Mouse (Mus musculus) stomach, embryonic 16.5 days (tissue): Measurements from ENCODE around the gene Tex46. TPM values are rescaled to one million over a fixed set of nuclear protein-coding genes. Genes with fewer than 3 reads are reported as not detected.

Experiments used
- ATAC-seq: fragments of 200-750 bp; cut with Nextera tagmentation; 2 replicates; pipeline ENCODE4 v1.8.0; 2017; ENCODE audit warnings: moderate number of reproducible peaks, moderate TSS enrichment; ENCODE audit not compliant: insufficient read depth, low FRiP score
- H3K27ac ChIP-seq: fragments of 300-500 bp; sonication (generic); 2 replicates; pipeline ENCODE4 v1.5.1; 2014; ENCODE audit warnings: low read length
- H3K27me3 ChIP-seq: fragments of 300-500 bp; sonication (generic); 2 replicates; pipeline ENCODE4 v1.6.1; 2014; ENCODE audit warnings: low read length, control low read depth, mixed read lengths; ENCODE audit not compliant: control insufficient read depth, insufficient read depth
- H3K36me3 ChIP-seq: fragments of 300-500 bp; sonication (generic); 2 replicates; pipeline ENCODE4 v1.6.1; 2014; ENCODE audit warnings: low read length; ENCODE audit not compliant: control insufficient read depth, insufficient read depth
- H3K4me1 ChIP-seq: fragments of 300-500 bp; sonication (generic); 2 replicates; pipeline ENCODE4 v1.6.1; 2014; ENCODE audit warnings: low read length, control low read depth, mixed read lengths; ENCODE audit not compliant: control insufficient read depth, insufficient read depth
- H3K4me2 ChIP-seq: fragments of 300-500 bp; sonication (generic); 2 replicates; pipeline ENCODE4 v1.6.1; 2014; ENCODE audit warnings: low read depth, low read length, mixed read lengths
- H3K4me3 ChIP-seq: fragments of 300-500 bp; sonication (generic); replicated peaks from 2 replicates; pipeline ENCODE4 v1.5.1; 2014; ENCODE audit warnings: mild to moderate bottlenecking, low read length
- H3K9ac ChIP-seq: fragments of 300-500 bp; sonication (generic); 2 replicates; pipeline ENCODE4 v1.6.1; 2014; ENCODE audit warnings: low read length
- H3K9me3 ChIP-seq: fragments of 300-500 bp; sonication (generic); replicated peaks from 2 replicates; pipeline ENCODE4 v1.6.1; 2016; ENCODE audit warnings: low read length, control low read depth; ENCODE audit not compliant: control insufficient read depth
- WGBS: fragments of 180-500 bp; shearing (Covaris S2); extraction: QIAGEN DNeasy Blood & Tissue Kit; methylation state at CpG from one replicate; pipeline ENCODE4 v1.1.7; 2014; 5-methylcytosine and 5-hydroxymethylcytosine counted together
- polyA plus RNA-seq: library from polyadenylated mRNA; unstranded; fragments of >200 nt; fragmentation: Nextera tagmentation; extraction: Ambion mirVana; gene quantifications from 2 replicates; pipeline ENCODE4 v1.2.1, GENCODE M21; 2015

Gene Tex46
- polyA plus RNA-seq: not detected in 2 replicates

- no peak within 1 kb of the TSS for H3K4me2 ChIP-seq
- ATAC-seq: peak; percentile 72; the same call in 1 of the 2 replicates
- no peaks in the 10 kb centered on the region for H3K9me3 ChIP-seq
- H3K27ac ChIP-seq: no peak within 1 kb of the TSS
- H3K4me3 ChIP-seq: no peak within 1 kb of the TSS
- WGBS: 45% methylated on average over 4 of the region's 4 CpGs
- H3K9ac ChIP-seq: no peak within 1 kb of the TSS
- H3K4me1 ChIP-seq: no peaks in the 10 kb centered on the region
- H3K27me3 ChIP-seq: no peaks in the 10 kb centered on the region
- H3K36me3 ChIP-seq: no peaks in the 10 kb centered on the region
Observed at GRCm38 (mm10) chr4:136610387-136610856, at the start of gene Tex46. Gene Tex46, plus strand, starts transcription at chr4:136610437.

DNA sequence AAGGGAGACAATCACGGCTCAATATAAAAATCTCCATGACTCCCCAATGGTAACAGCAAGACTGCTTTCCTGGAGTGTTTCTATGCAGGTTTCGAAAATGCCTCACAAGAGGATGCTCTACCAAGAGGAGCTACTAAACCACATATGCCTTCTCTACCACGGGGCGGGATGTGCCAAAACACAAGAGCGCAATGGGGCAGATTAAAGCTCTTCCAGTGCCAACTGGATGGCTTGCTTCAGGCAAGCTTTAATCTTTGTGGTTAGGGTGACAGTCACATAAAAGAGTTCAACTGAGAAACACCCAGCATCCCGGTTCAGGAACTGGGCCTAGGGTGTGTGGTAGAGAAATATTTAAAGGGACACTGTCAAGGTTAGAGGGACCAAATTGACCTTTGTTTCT is 47.5 kb upstream of the Tex46 start:
- no peak overlapping the region for H3K4me2 ChIP-seq
- peaks cover 27% of the 10 kb centered on the region for H3K36me3 ChIP-seq
- 84% methylated on average over 6 of the region's 6 CpGs for WGBS
- peaks cover 3% of the 10 kb centered on the region; the same call in 1 of the 2 replicates for H3K4me1 ChIP-seq
- no peaks in the 10 kb centered on the region for H3K27me3 ChIP-seq
- H3K4me3 ChIP-seq: no peak overlapping the region
- H3K9me3 ChIP-seq: no peaks in the 10 kb centered on the region
- no peak for ATAC-seq
- no peak overlapping the region for H3K9ac ChIP-seq
- H3K27ac ChIP-seq: no peak overlapping the region

GRCm38 (mm10) chr4:136568629-136569028 is 41.6 kb upstream of the Tex46 start:
- Histone ChIP-seq H3K4me1 (no peaks in the 10 kb centered on the region), H3K4me2 (no peak overlapping the region), H3K4me3 (no peak overlapping the region), H3K27ac (no peak overlapping the region), H3K9ac (no peak overlapping the region), H3K36me3 (peaks cover 5% of the 10 kb centered on the region), H3K27me3 (no peaks in the 10 kb centered on the region), H3K9me3 (no peaks in the 10 kb centered on the region)
- ATAC-seq: no peak
- 82% methylated on average over 3 of the region's 3 CpGs for WGBS

DNA sequence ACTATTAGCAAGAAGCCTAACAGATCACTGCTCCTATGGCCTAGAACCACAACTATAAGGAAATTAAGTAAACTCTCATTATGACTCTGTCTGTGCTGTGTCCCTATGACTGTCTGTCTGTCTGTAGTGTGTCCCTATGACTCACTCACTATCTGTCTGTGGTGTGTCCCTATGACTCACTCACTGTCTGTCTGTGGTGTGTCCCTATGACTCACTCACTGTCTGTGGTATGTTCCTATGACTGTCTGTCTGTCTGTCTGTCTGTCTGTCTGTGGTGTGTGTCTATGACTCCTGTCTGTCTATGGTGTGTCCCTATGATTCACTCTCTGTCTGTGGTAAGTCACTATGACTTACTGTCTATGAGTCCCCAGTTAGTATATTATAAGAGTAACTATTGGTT is 40.2 kb upstream of the Tex46 start:
- Histone ChIP-seq H3K9ac (no peak overlapping the region), H3K4me2 (no peak overlapping the region), H3K9me3 (no peaks in the 10 kb centered on the region), H3K4me3 (no peak overlapping the region), H3K27me3 (no peaks in the 10 kb centered on the region), H3K4me1 (no peaks in the 10 kb centered on the region), H3K27ac (no peak overlapping the region), H3K36me3 (peaks cover 5% of the 10 kb centered on the region)
- no peak for ATAC-seq

GRCm38 (mm10) chr4:136581885-136582284 is 28.4 kb upstream of the Tex46 start:
- H3K4me2 ChIP-seq: no peak overlapping the region
- no peak overlapping the region for H3K9ac ChIP-seq
- peaks cover 6% of the 10 kb centered on the region for H3K4me1 ChIP-seq
- H3K4me3 ChIP-seq: no peak overlapping the region
- no peaks in the 10 kb centered on the region for H3K27me3 ChIP-seq
- no peak for ATAC-seq
- H3K27ac ChIP-seq: no peak overlapping the region
- no peaks in the 10 kb centered on the region for H3K36me3 ChIP-seq
- 85% methylated on average over 3 of the region's 3 CpGs for WGBS
- no peaks in the 10 kb centered on the region for H3K9me3 ChIP-seq

GRCm38 (mm10) chr4:136587221-136587827 is 22.9 kb upstream of the Tex46 start:
- Histone ChIP-seq H3K36me3 (no peaks in the 10 kb centered on the region), H3K9ac (no peak overlapping the region), H3K27me3 (no peaks in the 10 kb centered on the region), H3K4me1 (peaks cover 6% of the 10 kb centered on the region), H3K4me2 (no peak overlapping the region), H3K9me3 (no peaks in the 10 kb centered on the region), H3K27ac (no peak overlapping the region), H3K4me3 (no peak overlapping the region)
- WGBS: 93% methylated on average over 4 of the region's 4 CpGs
- ATAC-seq: no peak

DNA sequence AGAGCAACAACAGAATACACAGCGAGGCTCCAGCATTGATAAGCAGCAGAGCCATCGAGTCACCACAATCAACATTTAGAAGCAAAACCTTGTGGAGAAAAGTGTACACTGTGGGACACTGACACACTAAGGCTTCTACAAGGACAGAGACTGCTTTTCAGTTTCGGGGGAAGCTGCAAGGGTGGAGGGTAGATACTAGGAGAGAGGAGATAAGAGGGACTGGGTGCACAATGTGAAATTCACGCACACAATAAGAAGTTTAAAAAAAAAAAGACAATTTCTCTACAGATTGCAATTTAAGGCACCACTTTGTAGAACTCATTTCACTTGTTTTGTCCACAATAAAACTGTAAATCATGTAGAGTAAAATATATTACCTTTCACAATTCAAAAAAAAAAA is 22.2 kb upstream of the Tex46 start:
- WGBS: 81% methylated on average over 4 of the region's 4 CpGs
- H3K4me2 ChIP-seq: no peak overlapping the region
- no peaks in the 10 kb centered on the region for H3K9me3 ChIP-seq
- no peak overlapping the region for H3K4me3 ChIP-seq
- no peak overlapping the region for H3K27ac ChIP-seq
- ATAC-seq: no peak
- H3K4me1 ChIP-seq: peaks cover 3% of the 10 kb centered on the region
- no peaks in the 10 kb centered on the region for H3K27me3 ChIP-seq
- no peaks in the 10 kb centered on the region for H3K36me3 ChIP-seq
- no peak overlapping the region for H3K9ac ChIP-seq

GRCm38 (mm10) chr4:136592111-136592510 is 18.1 kb upstream of the Tex46 start:
- no peak for ATAC-seq
- no peaks in the 10 kb centered on the region for H3K27me3 ChIP-seq
- no peaks in the 10 kb centered on the region for H3K36me3 ChIP-seq
- H3K27ac ChIP-seq: no peak overlapping the region
- no peak overlapping the region for H3K4me3 ChIP-seq
- H3K4me2 ChIP-seq: no peak overlapping the region
- H3K9me3 ChIP-seq: no peaks in the 10 kb centered on the region
- H3K9ac ChIP-seq: no peak overlapping the region
- H3K4me1 ChIP-seq: peaks cover 7% of the 10 kb centered on the region
- 56% methylated on average over 4 of the region's 4 CpGs for WGBS

DNA sequence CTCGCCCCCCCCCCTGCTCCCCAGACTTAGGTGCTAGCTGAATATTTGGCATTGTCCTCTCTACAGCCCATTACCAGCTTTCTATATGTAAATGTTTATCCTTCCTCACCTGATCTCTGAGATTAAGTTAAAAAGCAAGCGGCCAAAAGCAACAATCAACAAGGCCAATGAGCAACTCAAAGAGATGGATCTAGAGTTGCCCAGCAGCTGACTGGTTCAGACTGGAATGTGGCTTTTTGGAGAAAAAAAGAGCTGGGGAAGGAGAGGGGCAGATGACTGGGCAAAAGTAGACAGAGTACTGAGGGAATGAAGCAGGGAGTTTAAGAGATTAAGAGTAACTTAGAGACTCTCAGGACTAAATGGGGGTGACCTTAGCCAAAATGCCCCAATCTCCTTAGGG is 16.2 kb upstream of the Tex46 start:
- Histone ChIP-seq H3K4me2 (no peak overlapping the region), H3K9ac (no peak overlapping the region), H3K27ac (no peak overlapping the region), H3K36me3 (no peaks in the 10 kb centered on the region), H3K27me3 (no peaks in the 10 kb centered on the region), H3K9me3 (no peaks in the 10 kb centered on the region), H3K4me1 (peaks cover 11% of the 10 kb centered on the region), H3K4me3 (no peak overlapping the region)
- no peak for ATAC-seq
- 77% methylated on average over 2 of the region's 2 CpGs for WGBS
